Comparison of ENCODE assay signal across 9 mouse cellular contexts in the genomic region with DNA sequence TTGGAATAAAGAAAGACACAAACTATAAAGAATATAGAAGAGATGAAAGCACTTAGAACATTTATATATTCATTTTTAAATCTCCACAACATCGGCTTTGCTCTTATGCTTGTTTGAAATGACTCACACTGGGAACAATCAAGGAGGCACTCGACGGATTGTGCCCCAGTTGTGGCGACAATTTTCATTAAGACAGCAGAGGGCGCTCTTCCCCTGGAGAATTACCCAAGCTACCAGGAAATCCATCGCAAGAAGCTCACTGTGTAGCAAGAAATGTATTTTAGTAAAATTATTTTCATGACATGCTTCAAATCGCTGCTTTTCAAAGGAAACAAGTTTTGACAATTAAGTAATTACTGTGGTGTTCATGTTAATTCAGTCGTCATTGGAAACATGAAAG. TPM values are rescaled to one million over a fixed set of nuclear protein-coding genes. Genes with fewer than 3 reads are reported as not detected.
A peak's percentile ranks its signal among the peaks of the same experiment; 100 is the strongest.
DNase-seq lines count a peak whose midpoint lies in the region; ATAC-seq and TF ChIP-seq lines count a peak whose summit lies in the region.
"Had no signal": no experiment of that assay in that cellular context is flagged by ENCODE, and none has a peak within 500 bp of the region (broad histone marks: within the 10 kb centered on the region; RNA-seq: fewer than 3 reads in every experiment).

No protein-coding gene starts in this region.

- no peak overlapping the region for H3K9ac ChIP-seq in CH12.LX (ENCODE audit: insufficient read depth, low read depth)
- no peak overlapping the region for H3K9ac ChIP-seq in forebrain, embryonic 13.5 days
- no peak overlapping the region for H3K9ac ChIP-seq in lung, embryonic 14.5 days

- H3K4me2 ChIP-seq in CH12.LX (ENCODE audit: insufficient read depth, low read depth, poor library complexity, severe bottlenecking), result no peak overlapping the region
- no peak overlapping the region for H3K4me2 ChIP-seq in forebrain, embryonic 13.5 days
- no peak overlapping the region for H3K4me2 ChIP-seq in lung, embryonic 14.5 days

- dilution Hi-C loops in CH12.LX (cut with MboI; ENCODE audit: extremely low pct_ligation_motif_present, extremely low pct_unique_long_range_greater_than_20kb, low sequenced_read_pairs), result no loop called here

- H3K4me1 ChIP-seq in CH12.LX (ENCODE audit: control insufficient read depth in 1 of 2, insufficient read depth in 2 of 2), result peaks cover 0 to 3% of the 10 kb centered on the region in 2 experiments; a peak in 1 of 4 replicates
- no peaks in the 10 kb centered on the region for H3K4me1 ChIP-seq in forebrain, embryonic 13.5 days
- no peaks in the 10 kb centered on the region for H3K4me1 ChIP-seq in lung, embryonic 14.5 days (ENCODE audit: insufficient read depth)

- H3K27me3 ChIP-seq in CH12.LX (replicated peaks), result no peaks in the 10 kb centered on the region
- no peaks in the 10 kb centered on the region; the same call in 1 of the 2 replicates for H3K27me3 ChIP-seq in forebrain, embryonic 13.5 days
- no peaks in the 10 kb centered on the region for H3K27me3 ChIP-seq in lung, embryonic 14.5 days (ENCODE audit: insufficient read depth, low read length)

- 6% methylated on average over 8 of the region's 8 CpGs for WGBS in forebrain, embryonic 13.5 days
- 4% methylated on average over 8 of the region's 8 CpGs for WGBS in lung, embryonic 14.5 days

- DNase-seq in gastrocnemius, adult 18-20 months (ENCODE audit: low spot score), result peak; percentile 22
- DNase-seq in gastrocnemius, postnatal 25 days, result no peak
- peak; percentile 69 for DNase-seq in CH12.LX (ENCODE audit: extremely low read depth)
- DNase-seq in brain, embryonic 18.5 days (ENCODE audit: low read depth, low spot score), result peak; percentile 26
- DNase-seq in kidney, postnatal 4 days, result peak; percentile 73 to 75
- peak; percentile 94 for DNase-seq in lung, embryonic 14.5 days
- peak; percentile 37 to 49 for DNase-seq in right cerebral cortex, postnatal 36 days (ENCODE audit: low spot score in 2 of 2)

- TF ChIP-seq CTCF in CH12.LX (conservative IDR thresholded peaks at IDR 0.05 in 1 of 2, IDR thresholded peaks at IDR 0.05 in 1 of 2; ENCODE audit: low read depth in 2 of 2, low read length in 2 of 2), result peak; percentile 59 to 80
- TF ChIP-seq CTCF in lung, embryonic 14.5 days (IDR thresholded peaks at IDR 0.05; ENCODE audit: low read depth), result peak; percentile 82

- ATAC-seq in forebrain, embryonic 13.5 days, result peak; percentile 80
- ATAC-seq in lung, embryonic 14.5 days (ENCODE audit: insufficient read depth), result 0 out of 2 replicates have a peak, but pooled peaks have one; percentile 41

- H3K4me3 ChIP-seq in CH12.LX (replicated peaks in 1 of 3; ENCODE audit: low read depth in 2 of 3, low read length in 2 of 3, poor library complexity in 1 of 3), result no peak overlapping the region
- no peak overlapping the region for H3K4me3 ChIP-seq in forebrain, embryonic 13.5 days
- H3K4me3 ChIP-seq in lung, embryonic 14.5 days (ENCODE audit: low read depth, low read length), result no peak overlapping the region

- TF ChIP-seq RAD21 in CH12.LX (IDR thresholded peaks at IDR 0.05; ENCODE audit: low read depth, low read length), result peak; percentile 80

- H3K36me3 ChIP-seq in CH12.LX (replicated peaks in 1 of 2; ENCODE audit: control insufficient read depth in 1 of 2, insufficient read depth in 1 of 2, low read length in 1 of 2), result no peaks in the 10 kb centered on the region
- H3K36me3 ChIP-seq in forebrain, embryonic 13.5 days (ENCODE audit: poor library complexity, severe bottlenecking), result no peaks in the 10 kb centered on the region
- H3K36me3 ChIP-seq in lung, embryonic 14.5 days (ENCODE audit: insufficient read depth), result no peaks in the 10 kb centered on the region

- in situ Hi-C loops in CH12.LX (cut with MboI; ENCODE audit: low pct_ligation_motif_present, low pct_unique_long_range_greater_than_20kb, low sequenced_read_pairs), result no loop called here

- no peaks in the 10 kb centered on the region for H3K79me2 ChIP-seq in CH12.LX (replicated peaks; ENCODE audit: control insufficient read depth, extremely low read depth, insufficient read depth, poor library complexity, severe bottlenecking)

- no peak overlapping the region for H3K27ac ChIP-seq in CH12.LX (ENCODE audit: insufficient read depth, low read depth)
- H3K27ac ChIP-seq in forebrain, embryonic 13.5 days, result no peak overlapping the region
- H3K27ac ChIP-seq in lung, embryonic 14.5 days (ENCODE audit: low read depth), result no peak overlapping the region
- H3K27ac ChIP-seq: macrophage had no signal

- no peak for TF ChIP-seq POLR2A in CH12.LX (IDR thresholded peaks at IDR 0.05; ENCODE audit: low read depth, low read length)

- TF ChIP-seq EP300 in CH12.LX (IDR thresholded peaks at IDR 0.05; ENCODE audit: low read length), result no peak

- no peaks in the 10 kb centered on the region for H3K9me3 ChIP-seq in CH12.LX (replicated peaks; ENCODE audit: low read length)
- H3K9me3 ChIP-seq in forebrain, embryonic 13.5 days (replicated peaks), result no peaks in the 10 kb centered on the region
- no peaks in the 10 kb centered on the region for H3K9me3 ChIP-seq in lung, embryonic 14.5 days (ENCODE audit: low read depth, low read length)

TF ChIP-seq in CH12.LX, 34 proteins besides CTCF, POLR2A, EP300 and RAD21:
- TF ChIP-seq ZKSCAN1 (IDR thresholded peaks at IDR 0.05; ENCODE audit: borderline replicate concordance, low read depth, low read length), result no peak
- TF ChIP-seq USF1 (IDR thresholded peaks at IDR 0.05; ENCODE audit: low read depth, low read length), result no peak
- no peak for TF ChIP-seq E2F4 (IDR thresholded peaks at IDR 0.05; ENCODE audit: insufficient replicate concordance, low read depth, low read length)
- TF ChIP-seq ZNF384 (IDR thresholded peaks at IDR 0.05; ENCODE audit: low read depth, low read length), result no peak
- no peak for TF ChIP-seq RCOR1 (conservative IDR thresholded peaks at IDR 0.05; ENCODE audit: low read depth, low read length)
- no peak for TF ChIP-seq ZC3H11A (IDR thresholded peaks at IDR 0.05; ENCODE audit: low read depth, low read length)
- TF ChIP-seq MAZ (IDR thresholded peaks at IDR 0.05; ENCODE audit: low read depth, low read length), result no peak
- no peak for TF ChIP-seq HCFC1 (IDR thresholded peaks at IDR 0.05; ENCODE audit: low read depth, low read length)
- no peak for TF ChIP-seq USF2 (conservative IDR thresholded peaks at IDR 0.05; ENCODE audit: low read depth, low read length)
- TF ChIP-seq PAX5 (IDR thresholded peaks at IDR 0.05; ENCODE audit: low read length), result no peak
- peak; percentile 62 for TF ChIP-seq SMC3 (IDR thresholded peaks at IDR 0.05; ENCODE audit: low read depth, low read length)
- no peak for TF ChIP-seq CHD1 (IDR thresholded peaks at IDR 0.05; ENCODE audit: low read depth, low read length)
- TF ChIP-seq TCF12 (IDR thresholded peaks at IDR 0.05; ENCODE audit: low read depth, low read length), result no peak
- TF ChIP-seq ELF1 (IDR thresholded peaks at IDR 0.05; ENCODE audit: low read depth, low read length), result peak; percentile 32; the same call in 1 of the 2 replicates
- TF ChIP-seq UBTF (IDR thresholded peaks at IDR 0.05; ENCODE audit: low read depth, low read length), result no peak
TF ChIP-seq in CH12.LX: peak in this region for 2.

RNA-seq across cellular contexts. Expression of gene Mbl2, which starts 16.1 kb away (rescaled TPM):
- total RNA-seq in gastrocnemius, adult 18-20 months (2021), result under 1 TPM in 1 of 2 experiments, not detected in 1; 0.21 TPM
- total RNA-seq in gastrocnemius, postnatal 25 days (2021), result not detected
- total RNA-seq in CH12.LX (2012; rRNA removed), result not detected in 2 replicates
- not detected in 2 replicates for total RNA-seq in CH12.LX (2014; rRNA removed)
- not detected in 2 replicates for polyA plus RNA-seq in CH12.LX (2012; ENCODE audit: insufficient read length, low read depth)
- not detected in 2 replicates for polyA plus RNA-seq in forebrain, embryonic 13.5 days (2015; fragmentation: Nextera tagmentation; extraction: Ambion mirVana)
- polyA plus RNA-seq in lung, embryonic 14.5 days (2014; fragmentation: Nextera tagmentation; extraction: Ambion mirVana), result not detected in 2 replicates
- polyA plus RNA-seq: macrophage had no signal
